Mouse (Mus musculus) limb, embryonic 12.5 days (tissue): ENCODE data around the gene Rtn4rl1. TPM values are rescaled to one million over a fixed set of nuclear protein-coding genes. Genes with fewer than 3 reads are reported as not detected.

Source experiments
- ATAC-seq: fragments of 200-750 bp; cut with Nextera tagmentation; 2 replicates; pipeline ENCODE4 v1.8.0; 2017; ENCODE audit warnings: low read depth, moderate TSS enrichment; ENCODE audit not compliant: insufficient number of reproducible peaks, insufficient read depth, low FRiP score, low TSS enrichment
- H3K27ac ChIP-seq: fragments of 300-500 bp; sonication (generic); 2 replicates; pipeline ENCODE4 v1.5.1; 2016; ENCODE audit warnings: mild to moderate bottlenecking, moderate library complexity
- H3K27me3 ChIP-seq: fragments of 300-500 bp; sonication (generic); 2 replicates; pipeline ENCODE4 v1.6.1; 2016; ENCODE audit warnings: mild to moderate bottlenecking, moderate library complexity
- H3K36me3 ChIP-seq: fragments of 300-500 bp; sonication (generic); 2 replicates; pipeline ENCODE4 v1.6.1; 2016; ENCODE audit warnings: mild to moderate bottlenecking, moderate library complexity
- H3K4me1 ChIP-seq: fragments of 300-500 bp; sonication (generic); replicated peaks from 2 replicates; pipeline ENCODE4 v1.6.1; 2016
- H3K4me2 ChIP-seq: fragments of 300-500 bp; sonication (generic); 2 replicates; pipeline ENCODE4 v1.6.1; 2016; ENCODE audit warnings: mild to moderate bottlenecking, moderate library complexity
- H3K4me3 ChIP-seq: fragments of 300-500 bp; sonication (generic); replicated peaks from 2 replicates; pipeline ENCODE4 v1.5.1; 2016; ENCODE audit warnings: mild to moderate bottlenecking
- H3K9ac ChIP-seq: fragments of 300-500 bp; sonication (generic); replicated peaks from 2 replicates; pipeline ENCODE4 v1.6.1; 2016; ENCODE audit warnings: mild to moderate bottlenecking, moderate library complexity
- H3K9me3 ChIP-seq: fragments of 300-500 bp; sonication (generic); 2 replicates; pipeline ENCODE4 v1.6.1; 2016; ENCODE audit warnings: mild to moderate bottlenecking, moderate library complexity
- WGBS: fragments of 180-500 bp; shearing (Covaris S2); methylation state at CpG from one replicate; pipeline ENCODE4 v1.1.7; 2016; 5-methylcytosine and 5-hydroxymethylcytosine counted together
- polyA plus RNA-seq: library from polyadenylated mRNA; unstranded; fragments of >200 nt; fragmentation: Nextera tagmentation; extraction: Ambion mirVana; gene quantifications from 2 replicates; pipeline ENCODE4 v1.2.1, GENCODE M21; 2016

The Rtn4rl1 gene
- polyA plus RNA-seq, 1 experiment from 2014 or later: 1.5 TPM

DNA sequence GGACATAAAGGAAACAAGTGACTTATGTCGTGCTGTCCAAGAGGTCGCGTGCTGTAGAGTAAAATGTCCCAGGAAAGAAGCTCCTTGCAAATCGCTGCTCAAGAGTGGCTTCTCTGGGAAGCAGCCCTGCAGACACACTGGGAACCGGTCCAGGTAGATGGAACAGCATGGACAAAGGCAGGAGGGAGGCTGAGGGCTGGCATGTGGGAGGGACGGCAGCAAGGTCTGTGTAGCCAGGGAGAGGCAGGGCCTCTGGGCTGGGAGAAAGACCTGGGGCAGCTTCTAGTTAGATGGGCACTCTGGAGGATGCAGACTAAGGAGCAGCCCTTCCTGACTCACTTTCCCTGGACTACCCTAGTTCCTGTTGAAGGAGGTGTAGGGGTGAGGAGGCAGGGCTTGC, 65.8 kb downstream of the Rtn4rl1 start:
- no peaks in the 10 kb centered on the region for H3K27me3 ChIP-seq
- no peak overlapping the region for H3K4me2 ChIP-seq
- H3K9ac ChIP-seq: no peak overlapping the region
- ATAC-seq: no peak
- WGBS: 74% methylated on average over 6 of the region's 6 CpGs
- H3K9me3 ChIP-seq: no peaks in the 10 kb centered on the region
- H3K4me1 ChIP-seq: peaks cover 42% of the 10 kb centered on the region
- H3K4me3 ChIP-seq: no peak overlapping the region
- no peak overlapping the region for H3K27ac ChIP-seq
- H3K36me3 ChIP-seq: no peaks in the 10 kb centered on the region

DNA sequence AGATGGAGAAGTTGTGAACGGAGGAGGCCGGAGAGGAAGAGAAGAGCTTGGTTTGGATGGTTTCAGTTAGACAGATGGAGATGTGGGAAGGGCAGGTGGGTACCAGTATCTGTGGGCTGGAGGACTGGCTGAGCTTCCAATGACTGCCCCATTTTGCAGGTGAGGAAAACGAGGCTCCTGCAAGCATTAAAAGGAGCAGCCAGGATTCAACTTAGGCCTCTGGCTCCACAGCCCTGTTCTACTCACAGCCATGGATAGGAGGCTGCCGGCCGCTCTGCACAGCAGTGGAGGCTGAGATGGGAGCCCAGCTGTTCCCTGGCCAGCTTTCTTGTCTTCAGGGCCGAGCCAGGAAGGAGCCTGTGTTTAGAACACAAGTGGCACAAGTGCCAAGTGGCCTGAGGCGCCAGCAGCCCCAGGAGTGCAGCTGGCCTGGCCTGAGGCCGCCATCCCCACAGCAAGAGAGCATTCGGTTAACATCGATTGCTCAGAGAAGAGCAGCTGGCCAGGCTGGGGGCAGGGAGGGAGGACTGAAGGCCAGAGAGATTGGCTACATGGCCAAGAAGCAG, 66.5 kb downstream of the Rtn4rl1 start:
- H3K4me2 ChIP-seq: no peak overlapping the region
- no peak overlapping the region for H3K9ac ChIP-seq
- no peaks in the 10 kb centered on the region for H3K36me3 ChIP-seq
- WGBS: 57% methylated on average over 10 of the region's 10 CpGs
- ATAC-seq: no peak
- peaks cover 44% of the 10 kb centered on the region for H3K4me1 ChIP-seq
- no peak overlapping the region for H3K4me3 ChIP-seq
- no peaks in the 10 kb centered on the region for H3K9me3 ChIP-seq
- 0 out of 2 replicates have a peak, but pooled peaks cover 4% of the 10 kb centered on the region for H3K27me3 ChIP-seq
- H3K27ac ChIP-seq: no peak overlapping the region

DNA sequence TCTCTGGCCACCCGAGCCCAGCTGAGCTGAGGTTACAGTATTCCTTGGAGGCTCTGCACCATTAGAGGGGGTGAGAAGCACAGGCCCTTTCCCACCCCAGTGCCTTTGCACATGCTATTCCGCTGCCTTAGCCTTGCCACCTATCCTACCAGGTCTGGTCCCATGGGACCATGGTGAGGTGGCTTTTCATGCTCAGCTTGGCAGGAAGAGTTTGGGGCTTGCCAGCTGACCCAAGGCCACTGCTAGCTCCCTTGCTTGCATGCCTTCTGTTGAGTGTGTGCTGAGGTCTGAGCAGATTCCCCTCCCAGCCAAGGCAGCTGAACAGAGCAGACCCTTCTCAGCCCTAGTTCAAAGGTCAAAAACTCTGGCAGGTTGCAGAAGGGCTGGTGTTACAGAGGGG, 67.4 kb downstream of the Rtn4rl1 start:
- Histone ChIP-seq H3K9me3 (no peaks in the 10 kb centered on the region), H3K4me2 (no peak overlapping the region), H3K36me3 (no peaks in the 10 kb centered on the region), H3K4me3 (no peak overlapping the region), H3K4me1 (peaks cover 53% of the 10 kb centered on the region), H3K27ac (no peak overlapping the region), H3K27me3 (0 out of 2 replicates have a peak, but pooled peaks cover 4% of the 10 kb centered on the region), H3K9ac (no peak overlapping the region)
- 88% methylated on average over 2 of the region's 2 CpGs for WGBS
- ATAC-seq: no peak

DNA sequence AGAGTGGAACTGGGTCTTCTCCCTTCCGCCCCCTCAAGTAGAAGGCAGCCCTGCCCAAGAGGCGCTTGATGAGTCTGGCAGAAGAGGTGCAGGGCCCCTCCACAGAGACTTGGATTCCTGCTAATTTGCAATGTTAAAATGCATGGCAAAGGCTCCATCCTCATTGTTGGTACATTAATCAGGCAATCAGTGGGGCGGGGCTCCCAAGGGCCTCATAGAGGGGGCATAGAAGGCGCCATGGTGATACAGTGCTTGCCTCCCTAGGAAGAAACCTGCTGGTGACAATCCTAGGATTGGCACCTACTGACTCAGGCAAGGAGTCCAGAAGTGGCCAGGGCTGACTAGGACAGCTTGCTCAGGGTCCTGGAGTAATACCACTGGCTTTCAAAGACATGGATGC, 68.1 kb downstream of the Rtn4rl1 start:
- no peaks in the 10 kb centered on the region for H3K36me3 ChIP-seq
- WGBS: 84% methylated on average over 4 of the region's 4 CpGs
- H3K4me3 ChIP-seq: no peak overlapping the region
- no peaks in the 10 kb centered on the region for H3K9me3 ChIP-seq
- H3K4me1 ChIP-seq: peaks cover 53% of the 10 kb centered on the region
- 0 out of 2 replicates have a peak, but pooled peaks cover 4% of the 10 kb centered on the region for H3K27me3 ChIP-seq
- H3K9ac ChIP-seq: no peak overlapping the region
- H3K4me2 ChIP-seq: no peak overlapping the region
- ATAC-seq: no peak
- H3K27ac ChIP-seq: no peak overlapping the region

DNA sequence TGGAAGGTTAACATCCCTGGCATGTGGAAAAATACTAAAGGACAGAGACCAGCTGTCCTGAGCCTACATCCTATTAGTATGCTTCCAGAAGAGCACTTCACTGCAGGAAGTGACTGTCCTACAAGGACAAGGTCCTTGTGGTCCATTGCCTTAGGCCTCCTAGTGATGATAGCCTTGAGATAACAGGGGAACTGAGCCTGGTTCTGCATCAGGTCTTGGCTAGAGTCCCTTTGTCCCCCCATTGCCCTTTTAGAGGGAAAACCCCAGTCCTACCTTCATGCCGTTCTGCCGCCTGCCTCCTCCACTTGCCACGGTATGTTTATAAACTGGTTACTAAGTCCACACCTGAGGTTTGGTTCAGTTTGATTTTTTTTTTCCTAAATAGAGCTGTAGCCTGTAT, 68.6 kb downstream of the Rtn4rl1 start:
- no peaks in the 10 kb centered on the region for H3K36me3 ChIP-seq
- H3K27ac ChIP-seq: no peak overlapping the region
- H3K4me1 ChIP-seq: peaks cover 53% of the 10 kb centered on the region
- no peaks in the 10 kb centered on the region for H3K9me3 ChIP-seq
- 0 out of 2 replicates have a peak, but pooled peaks cover 4% of the 10 kb centered on the region for H3K27me3 ChIP-seq
- H3K4me3 ChIP-seq: no peak overlapping the region
- WGBS: 83% methylated on average over 3 of the region's 3 CpGs
- no peak overlapping the region for H3K4me2 ChIP-seq
- ATAC-seq: no peak
- no peak overlapping the region for H3K9ac ChIP-seq

DNA sequence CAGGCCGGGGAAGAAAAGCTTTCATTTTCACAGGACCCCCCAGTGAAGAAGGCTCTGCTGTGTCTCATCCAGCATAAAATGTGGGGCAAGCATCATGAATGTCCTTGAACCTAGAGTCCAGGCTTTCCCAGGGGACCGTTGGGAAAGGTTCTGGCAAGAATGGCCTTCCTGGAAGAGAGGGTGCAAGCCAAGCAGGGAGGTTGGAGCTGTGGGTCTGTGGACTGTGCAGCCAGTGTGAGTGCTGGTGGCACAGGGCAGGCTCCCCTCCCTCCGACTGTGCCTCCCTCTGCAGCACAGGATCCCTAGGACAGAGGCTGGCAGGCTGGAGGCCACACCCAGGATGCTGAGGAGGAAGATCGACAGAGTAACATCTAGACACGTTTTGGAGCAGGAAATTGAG, 69.2 kb downstream of the Rtn4rl1 start:
- 0 out of 2 replicates have a peak overlapping the region, but pooled peaks have one; percentile 6 for H3K4me2 ChIP-seq
- no peak overlapping the region for H3K4me3 ChIP-seq
- 0 out of 2 replicates have a peak overlapping the region, but pooled peaks have one; percentile 18 for H3K9ac ChIP-seq
- no peak for ATAC-seq
- H3K27me3 ChIP-seq: 0 out of 2 replicates have a peak, but pooled peaks cover 4% of the 10 kb centered on the region
- H3K9me3 ChIP-seq: no peaks in the 10 kb centered on the region
- peak overlapping the region; percentile 67; the same call in 1 of the 2 replicates for H3K27ac ChIP-seq
- H3K36me3 ChIP-seq: no peaks in the 10 kb centered on the region
- WGBS: 37% methylated on average over 5 of the region's 5 CpGs
- peaks cover 53% of the 10 kb centered on the region for H3K4me1 ChIP-seq

DNA sequence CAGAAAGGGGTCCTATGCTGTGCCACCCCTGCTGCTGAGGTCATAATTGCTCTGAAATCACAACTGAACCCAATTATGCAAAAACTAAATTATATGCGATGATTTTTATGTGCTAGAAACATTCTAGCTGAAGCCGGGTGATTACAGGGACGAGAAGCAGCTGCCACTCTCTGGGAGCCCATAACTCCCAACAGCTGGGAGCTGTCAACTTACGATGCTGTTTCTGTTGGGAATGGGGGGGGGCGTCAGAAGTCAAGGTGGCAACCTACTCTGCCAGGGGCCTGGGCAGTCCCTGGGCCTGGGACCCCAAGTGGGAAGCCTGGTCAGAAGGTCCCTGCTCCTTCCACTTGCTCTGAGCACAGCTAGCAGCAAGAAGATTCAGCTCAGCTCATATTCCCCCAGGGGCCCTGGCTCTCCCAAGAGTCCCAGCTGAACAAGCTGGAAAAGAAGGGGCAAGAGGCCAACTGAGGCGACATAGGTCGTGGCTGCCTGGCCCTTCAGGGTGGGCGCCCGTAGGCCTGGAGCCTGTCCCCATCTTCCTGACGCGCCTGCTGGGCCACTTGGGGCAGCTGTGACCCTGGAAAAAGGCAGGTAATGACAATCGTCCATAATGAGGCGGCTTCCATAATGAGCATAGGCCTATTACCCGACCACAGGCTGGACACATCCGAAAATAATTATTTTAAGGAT, 69.8 kb downstream of the Rtn4rl1 start:
- ATAC-seq: no peak
- peak overlapping the region; percentile 18; the same call in 1 of the 2 replicates for H3K9ac ChIP-seq
- H3K27ac ChIP-seq: peak overlapping the region; percentile 67; the same call in 1 of the 2 replicates

DNA sequence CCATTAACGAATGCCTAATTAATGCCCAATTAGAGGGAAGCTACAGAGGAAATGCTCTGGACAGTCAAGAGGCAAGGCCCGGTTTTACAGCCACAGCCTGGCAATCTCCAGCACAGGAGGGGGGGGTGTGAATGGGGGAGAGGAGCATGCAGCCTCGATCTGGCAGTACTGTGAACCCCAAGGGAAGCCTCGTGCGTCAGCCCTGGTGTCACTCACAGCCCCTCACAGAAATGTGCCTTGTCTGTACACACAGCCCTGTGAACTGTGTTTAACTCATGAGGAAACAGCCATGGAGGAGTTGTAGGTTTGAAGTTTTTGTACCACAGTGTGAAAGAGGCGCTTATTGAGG, 70.4 kb downstream of the Rtn4rl1 start:
- Histone ChIP-seq H3K27ac (peak overlapping the region; percentile 67; the same call in 1 of the 2 replicates), H3K4me1 (peaks cover 53% of the 10 kb centered on the region), H3K36me3 (no peaks in the 10 kb centered on the region), H3K9ac (no peak overlapping the region), H3K9me3 (no peaks in the 10 kb centered on the region), H3K4me2 (no peak overlapping the region), H3K4me3 (no peak overlapping the region), H3K27me3 (0 out of 2 replicates have a peak, but pooled peaks cover 4% of the 10 kb centered on the region)
- WGBS: 31% methylated on average over 6 of the region's 6 CpGs
- no peak for ATAC-seq

More for the DNA sequence above, 69.8 kb downstream of the Rtn4rl1 start:
- H3K9me3 ChIP-seq: no peaks in the 10 kb centered on the region
- no peak overlapping the region for H3K4me3 ChIP-seq
- WGBS: 23% methylated on average over 15 of the region's 15 CpGs
- peaks cover 53% of the 10 kb centered on the region for H3K4me1 ChIP-seq
- 0 out of 2 replicates have a peak, but pooled peaks cover 4% of the 10 kb centered on the region for H3K27me3 ChIP-seq
- H3K4me2 ChIP-seq: 0 out of 2 replicates have a peak overlapping the region, but pooled peaks have one; percentile 6
- H3K36me3 ChIP-seq: no peaks in the 10 kb centered on the region

DNA sequence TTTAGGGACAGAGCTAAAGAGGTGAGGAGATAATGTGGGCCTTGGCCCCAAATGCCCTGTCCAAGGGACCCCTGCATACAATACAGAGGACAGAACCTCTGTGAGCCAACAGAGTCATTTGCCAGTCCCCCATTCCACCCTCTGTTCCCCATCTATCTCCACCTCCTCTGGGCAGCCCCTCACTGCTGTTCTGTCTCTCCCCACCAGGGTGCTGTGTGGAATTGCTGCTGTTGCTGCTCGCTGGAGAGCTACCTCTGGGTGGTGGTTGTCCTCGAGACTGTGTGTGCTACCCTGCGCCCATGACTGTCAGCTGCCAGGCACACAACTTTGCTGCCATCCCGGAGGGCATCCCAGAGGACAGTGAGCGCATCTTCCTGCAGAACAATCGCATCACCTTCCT, 71.0 kb downstream of the Rtn4rl1 start:
- WGBS: 83% methylated on average over 6 of the region's 6 CpGs
- Histone ChIP-seq H3K36me3 (no peaks in the 10 kb centered on the region), H3K9ac (no peak overlapping the region), H3K4me3 (no peak overlapping the region), H3K27ac (no peak overlapping the region), H3K4me2 (no peak overlapping the region), H3K27me3 (0 out of 2 replicates have a peak, but pooled peaks cover 4% of the 10 kb centered on the region), H3K4me1 (peaks cover 51% of the 10 kb centered on the region), H3K9me3 (no peaks in the 10 kb centered on the region)
- no peak for ATAC-seq

DNA sequence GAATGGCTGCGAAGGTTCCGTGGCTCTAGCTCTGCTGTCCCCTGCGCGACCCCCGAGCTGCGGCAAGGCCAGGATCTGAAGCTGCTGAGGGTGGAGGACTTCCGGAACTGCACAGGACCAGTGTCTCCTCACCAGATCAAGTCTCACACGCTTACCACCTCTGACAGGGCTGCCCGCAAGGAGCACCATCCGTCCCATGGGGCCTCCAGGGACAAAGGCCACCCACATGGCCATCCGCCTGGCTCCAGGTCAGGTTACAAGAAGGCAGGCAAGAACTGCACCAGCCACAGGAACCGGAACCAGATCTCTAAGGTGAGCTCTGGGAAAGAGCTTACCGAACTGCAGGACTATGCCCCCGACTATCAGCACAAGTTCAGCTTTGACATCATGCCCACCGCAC, 72.0 kb downstream of the Rtn4rl1 start:
- ATAC-seq: no peak
- H3K4me3 ChIP-seq: no peak overlapping the region

DNA sequence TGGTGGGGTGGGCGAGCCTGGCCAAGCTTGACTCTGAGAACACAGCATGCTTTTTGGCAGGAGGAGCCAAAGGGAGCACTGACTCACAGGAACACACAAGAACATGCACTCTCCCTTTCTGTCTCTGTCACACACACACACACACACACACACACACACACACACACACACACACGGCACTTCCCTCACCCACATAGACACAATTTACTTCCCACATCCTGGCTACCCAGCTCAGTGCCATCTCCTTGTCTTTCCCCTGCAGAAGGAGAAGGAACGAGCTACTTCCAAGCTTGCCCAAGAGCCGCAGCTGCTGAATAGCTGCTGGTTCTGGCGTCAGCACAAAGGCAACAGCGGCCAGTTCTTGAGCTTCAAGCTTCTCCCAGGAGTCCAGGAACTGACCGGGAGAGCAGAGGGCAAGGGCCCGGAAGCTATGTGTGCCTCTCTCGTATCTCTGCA, 74.3 kb downstream of the Rtn4rl1 start:
- H3K4me3 ChIP-seq: no peak overlapping the region
- no peak overlapping the region for H3K9ac ChIP-seq
- H3K4me1 ChIP-seq: peaks cover 28% of the 10 kb centered on the region
- H3K4me2 ChIP-seq: no peak overlapping the region
- H3K9me3 ChIP-seq: no peaks in the 10 kb centered on the region
- H3K27me3 ChIP-seq: 0 out of 2 replicates have a peak, but pooled peaks cover 4% of the 10 kb centered on the region
- no peak for ATAC-seq
- no peak overlapping the region for H3K27ac ChIP-seq
- 66% methylated on average over 9 of the region's 9 CpGs for WGBS
- no peaks in the 10 kb centered on the region for H3K36me3 ChIP-seq

More for the DNA sequence above, 72.0 kb downstream of the Rtn4rl1 start:
- H3K4me2 ChIP-seq: no peak overlapping the region
- H3K36me3 ChIP-seq: no peaks in the 10 kb centered on the region
- H3K9me3 ChIP-seq: no peaks in the 10 kb centered on the region
- 39% methylated on average over 15 of the region's 15 CpGs for WGBS
- peaks cover 41% of the 10 kb centered on the region for H3K4me1 ChIP-seq
- no peak overlapping the region for H3K27ac ChIP-seq
- 0 out of 2 replicates have a peak, but pooled peaks cover 4% of the 10 kb centered on the region for H3K27me3 ChIP-seq
- no peak overlapping the region for H3K9ac ChIP-seq
